Mouse (Mus musculus): ENCODE data around the gene Brsk2. TPM values are rescaled to one million over a fixed set of nuclear protein-coding genes. Genes with fewer than 3 reads are reported as not detected.
A peak's percentile ranks its signal among the peaks of the same experiment; 100 is the strongest.
"Not testable (repeated sequence)": the region's sequence is repeated elsewhere in the genome, so short reads cannot be mapped to it uniquely, and the experiment has no call there.

Brsk2 gene
- not detected in 2 replicates for polyA plus RNA-seq (2012; ENCODE audit: insufficient read depth, low replicate concordance)

DNA sequence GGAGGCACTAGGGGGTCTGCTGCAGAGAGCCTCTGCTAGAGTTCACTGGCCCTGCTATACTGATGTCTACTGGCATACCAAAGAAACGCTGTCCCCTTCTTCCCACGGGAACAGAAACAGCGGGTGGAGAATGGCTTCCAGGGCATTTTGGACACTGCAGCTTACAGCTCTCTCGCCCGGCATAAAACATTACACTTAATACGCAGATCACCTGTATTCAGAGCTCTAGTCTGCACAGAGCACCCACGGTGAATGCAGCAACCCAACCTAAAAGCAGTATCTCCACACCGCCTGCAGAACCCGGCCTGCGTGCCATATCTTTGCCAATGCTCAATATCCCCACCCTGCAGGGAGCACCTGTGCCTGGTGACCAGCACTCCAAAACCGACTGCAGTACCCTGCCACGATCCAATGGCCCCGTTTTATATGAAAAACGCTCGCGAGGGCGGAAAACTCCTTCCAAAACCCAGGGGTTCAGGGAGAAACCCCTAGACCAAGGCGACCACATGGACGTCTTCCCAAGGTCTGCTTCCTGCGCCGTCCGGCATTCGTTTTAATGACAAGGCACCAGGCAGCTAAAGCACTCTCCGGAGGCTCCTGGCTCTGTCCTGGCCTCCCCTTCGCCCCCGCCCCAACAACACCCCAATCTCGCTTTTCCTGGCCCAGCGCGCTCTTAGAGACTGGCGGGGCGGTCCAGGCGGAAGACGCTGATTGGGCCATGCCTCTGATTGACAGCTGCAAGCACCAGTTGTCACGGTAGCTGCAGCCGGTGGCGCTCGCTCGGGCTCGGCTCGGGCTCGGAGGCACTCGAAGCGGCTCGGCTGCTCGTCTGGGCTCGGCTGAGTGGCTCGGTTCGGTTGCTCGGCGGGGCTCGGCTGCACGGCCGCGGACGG lies at the start of gene Brsk2:
Gene Brsk2, plus strand, starts transcription at position 846 of the 893 bp plus-strand sequence.
- H3K4me1 ChIP-seq, result peaks cover 22% of the 10 kb centered on the region
- peaks cover 99% of the 10 kb centered on the region for H3K27me3 ChIP-seq (replicated peaks)
- peaks cover 20% of the 10 kb centered on the region for H3K9me3 ChIP-seq
- H3K36me3 ChIP-seq (replicated peaks; ENCODE audit: low read length), result no peaks in the 10 kb centered on the region
- no peak for TF ChIP-seq FLI1 (IDR thresholded peaks at IDR 0.05; ENCODE audit: low read length)
- TF ChIP-seq GATA1 (IDR thresholded peaks at IDR 0.05; ENCODE audit: borderline replicate concordance, low read length), result no peak
- H3K4me3 ChIP-seq (replicated peaks), result peak within 1 kb of the TSS; percentile 84

GRCm38 (mm10) chr7:141901825-141902224 lies 47.7 kb upstream of the Brsk2 start:
- Histone ChIP-seq H3K36me3 (replicated peaks; ENCODE audit: low read length) (peaks cover 34% of the 10 kb centered on the region), H3K27me3 (replicated peaks) (peaks cover 12% of the 10 kb centered on the region), H3K4me3 (replicated peaks) (peak overlapping the region; percentile 92), H3K4me1 (peaks cover 48% of the 10 kb centered on the region), H3K9me3 (peaks cover 19% of the 10 kb centered on the region)
- no peak for TF ChIP-seq FLI1 (IDR thresholded peaks at IDR 0.05; ENCODE audit: low read length)
- no peak for TF ChIP-seq GATA1 (IDR thresholded peaks at IDR 0.05; ENCODE audit: borderline replicate concordance, low read length)

- Histone ChIP-seq H3K9me3 (peaks cover 19% of the 10 kb centered on the region), H3K36me3 (replicated peaks; ENCODE audit: low read length) (peaks cover 30% of the 10 kb centered on the region), H3K27me3 (replicated peaks) (peaks cover 12% of the 10 kb centered on the region), H3K4me3 (replicated peaks) (peak overlapping the region; percentile 92), H3K4me1 (peaks cover 43% of the 10 kb centered on the region)
- no peak for TF ChIP-seq GATA1 (IDR thresholded peaks at IDR 0.05; ENCODE audit: borderline replicate concordance, low read length)
- no peak for TF ChIP-seq FLI1 (IDR thresholded peaks at IDR 0.05; ENCODE audit: low read length)
Observed at GRCm38 (mm10) chr7:141902269-141902729, 47.3 kb upstream of the Brsk2 start.

DNA sequence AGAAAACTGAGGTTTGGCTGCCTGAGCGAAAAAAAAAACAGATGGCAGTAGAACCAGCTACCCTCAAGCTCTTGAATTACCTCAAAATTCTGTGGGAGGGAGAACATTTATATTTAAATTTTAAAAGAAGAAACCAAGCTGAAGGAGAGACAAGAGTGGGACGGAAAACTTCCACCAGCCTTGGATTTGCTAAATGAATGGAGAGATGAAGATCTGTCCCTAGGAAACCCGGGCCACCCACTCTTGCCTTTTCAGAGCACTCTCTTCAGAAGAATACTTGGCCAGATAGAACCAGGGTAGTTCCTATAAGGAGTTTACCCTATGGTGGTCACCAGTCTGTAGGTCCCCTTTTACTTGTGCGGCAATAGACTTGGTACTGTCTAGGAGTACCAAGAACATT lies 46.8 kb upstream of the Brsk2 start:
- Histone ChIP-seq H3K4me3 (replicated peaks) (peak overlapping the region; percentile 92), H3K4me1 (peaks cover 38% of the 10 kb centered on the region), H3K9me3 (peaks cover 19% of the 10 kb centered on the region), H3K27me3 (replicated peaks) (peaks cover 12% of the 10 kb centered on the region), H3K36me3 (replicated peaks; ENCODE audit: low read length) (peaks cover 25% of the 10 kb centered on the region)
- TF ChIP-seq FLI1 (IDR thresholded peaks at IDR 0.05; ENCODE audit: low read length) (no peak), GATA1 (IDR thresholded peaks at IDR 0.05; ENCODE audit: borderline replicate concordance, low read length) (no peak)

GRCm38 (mm10) chr7:141908591-141908990 lies 41.0 kb upstream of the Brsk2 start:
- no peak for TF ChIP-seq GATA1 (IDR thresholded peaks at IDR 0.05; ENCODE audit: borderline replicate concordance, low read length)
- no peak for TF ChIP-seq FLI1 (IDR thresholded peaks at IDR 0.05; ENCODE audit: low read length)
- Histone ChIP-seq H3K4me3 (replicated peaks) (no peak overlapping the region), H3K4me1 (peaks cover 35% of the 10 kb centered on the region), H3K9me3 (peaks cover 15% of the 10 kb centered on the region), H3K27me3 (replicated peaks) (peaks cover 38% of the 10 kb centered on the region), H3K36me3 (replicated peaks; ENCODE audit: low read length) (no peaks in the 10 kb centered on the region)

DNA sequence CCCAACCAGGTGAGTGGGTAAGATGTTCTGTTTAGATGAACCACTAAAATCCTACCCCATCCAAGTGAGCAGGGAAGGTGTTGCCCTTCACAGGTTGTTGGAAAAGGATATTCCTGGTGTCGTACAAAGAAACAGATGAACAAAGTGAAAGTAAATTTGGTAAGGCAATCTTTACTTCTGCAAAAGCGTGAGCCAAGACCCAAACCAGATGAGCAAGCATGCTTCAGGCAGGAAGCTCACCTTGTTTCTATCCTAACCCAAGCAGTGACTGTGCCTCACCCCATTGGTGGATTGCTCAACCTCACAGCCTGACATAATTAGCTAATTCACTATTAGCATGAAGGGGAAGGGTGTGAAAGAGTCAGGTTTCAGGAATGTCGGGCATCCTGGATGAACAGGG lies 38.2 kb upstream of the Brsk2 start:
- Histone ChIP-seq H3K4me1 (peaks cover 54% of the 10 kb centered on the region), H3K27me3 (replicated peaks) (peaks cover 35% of the 10 kb centered on the region), H3K4me3 (replicated peaks) (peak overlapping the region; percentile 70), H3K9me3 (peaks cover 3% of the 10 kb centered on the region), H3K36me3 (replicated peaks; ENCODE audit: low read length) (no peaks in the 10 kb centered on the region)
- TF ChIP-seq GATA1 (IDR thresholded peaks at IDR 0.05; ENCODE audit: borderline replicate concordance, low read length), result no peak
- no peak for TF ChIP-seq FLI1 (IDR thresholded peaks at IDR 0.05; ENCODE audit: low read length)

GRCm38 (mm10) chr7:141918407-141918806 lies 31.1 kb upstream of the Brsk2 start, which contains the start of gene Tollip:
TSS of gene Tollip (minus strand) at chr7:141918507.
- no peaks in the 10 kb centered on the region for H3K36me3 ChIP-seq (replicated peaks; ENCODE audit: low read length)
- H3K9me3 ChIP-seq, result 0 out of 2 replicates have a peak, but pooled peaks cover 6% of the 10 kb centered on the region
- TF ChIP-seq FLI1 (IDR thresholded peaks at IDR 0.05; ENCODE audit: low read length) (no peak), GATA1 (IDR thresholded peaks at IDR 0.05; ENCODE audit: borderline replicate concordance, low read length) (no peak)
- H3K27me3 ChIP-seq (replicated peaks), result peaks cover 52% of the 10 kb centered on the region
- peaks cover 26% of the 10 kb centered on the region for H3K4me1 ChIP-seq
- no peak within 1 kb of the TSS for H3K4me3 ChIP-seq (replicated peaks)

GRCm38 (mm10) chr7:141924121-141924520 lies 25.4 kb upstream of the Brsk2 start:
- not testable (repeated sequence) for H3K9me3 ChIP-seq; H3K4me3 ChIP-seq (replicated peaks); H3K36me3 ChIP-seq (replicated peaks; ENCODE audit: low read length)
- peaks cover 61% of the 10 kb centered on the region for H3K27me3 ChIP-seq (replicated peaks)
- peaks cover 25% of the 10 kb centered on the region for H3K4me1 ChIP-seq

DNA sequence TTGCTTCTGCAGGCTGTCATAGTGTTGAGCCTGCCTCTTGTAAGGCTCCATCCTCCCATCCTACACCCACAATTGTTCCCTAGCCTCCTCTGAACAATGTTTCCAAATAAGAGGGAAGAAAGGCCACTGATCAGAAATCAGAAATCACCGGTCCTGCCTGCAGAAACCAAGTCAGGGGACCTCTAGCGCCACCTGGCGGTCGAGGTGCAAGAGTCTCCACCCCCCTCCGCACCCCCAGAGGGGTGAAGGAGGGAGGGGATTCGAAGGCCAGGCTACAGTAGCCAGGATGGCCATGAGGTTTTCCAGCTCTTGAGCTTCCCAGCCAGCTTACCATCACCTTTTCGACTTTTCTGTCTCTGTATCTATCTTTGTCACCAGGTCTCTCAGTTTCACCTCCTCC lies 24.6 kb upstream of the Brsk2 start:
- Histone ChIP-seq H3K36me3 (replicated peaks; ENCODE audit: low read length) (no peaks in the 10 kb centered on the region), H3K4me1 (peaks cover 29% of the 10 kb centered on the region), H3K4me3 (replicated peaks) (no peak overlapping the region), H3K9me3 (peaks cover 6% of the 10 kb centered on the region; the same call in 1 of the 2 replicates), H3K27me3 (replicated peaks) (peaks cover 61% of the 10 kb centered on the region)
- no peak for TF ChIP-seq GATA1 (IDR thresholded peaks at IDR 0.05; ENCODE audit: borderline replicate concordance, low read length)
- no peak for TF ChIP-seq FLI1 (IDR thresholded peaks at IDR 0.05; ENCODE audit: low read length)

DNA sequence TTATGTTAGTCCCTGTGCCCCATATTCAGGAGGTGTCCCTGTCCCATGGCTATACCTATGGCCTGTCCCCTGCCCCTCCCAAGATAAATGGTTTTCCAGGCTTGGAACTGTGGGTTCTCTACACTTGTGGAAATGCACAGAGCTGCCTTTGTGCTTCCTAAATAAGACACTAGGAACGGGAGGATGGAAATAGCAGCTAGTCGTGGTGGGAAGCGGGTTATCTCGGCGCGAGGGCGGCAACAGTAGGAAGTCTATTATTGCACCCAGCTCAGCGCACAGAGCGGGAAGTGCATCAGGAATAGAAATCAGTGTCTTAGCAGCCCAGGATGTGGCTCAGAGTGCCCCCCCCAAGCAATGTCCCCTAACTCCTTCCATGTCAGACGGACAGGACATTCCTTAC lies 20.9 kb upstream of the Brsk2 start:
- Histone ChIP-seq H3K4me1 (peaks cover 29% of the 10 kb centered on the region), H3K36me3 (replicated peaks; ENCODE audit: low read length) (no peaks in the 10 kb centered on the region), H3K27me3 (replicated peaks) (peaks cover 78% of the 10 kb centered on the region), H3K9me3 (peaks cover 6% of the 10 kb centered on the region; the same call in 1 of the 2 replicates), H3K4me3 (replicated peaks) (peak overlapping the region; percentile 38)
- no peak for TF ChIP-seq FLI1 (IDR thresholded peaks at IDR 0.05; ENCODE audit: low read length)
- no peak for TF ChIP-seq GATA1 (IDR thresholded peaks at IDR 0.05; ENCODE audit: borderline replicate concordance, low read length)
